Mouse (Mus musculus) neural tube, embryonic 12.5 days (tissue): ENCODE results near the gene B4galnt2. TPM values are rescaled to one million over a fixed set of nuclear protein-coding genes. Genes with fewer than 3 reads are reported as not detected.

Source experiments
- ATAC-seq: fragments of 200-750 bp; cut with Nextera tagmentation; 2 replicates; pipeline ENCODE4 v1.8.0; 2017; ENCODE audit warnings: low read depth, mild to moderate bottlenecking, moderate TSS enrichment, moderate library complexity; ENCODE audit not compliant: low FRiP score
- H3K27ac ChIP-seq: fragments of 300-500 bp; sonication (generic); 2 replicates; pipeline ENCODE4 v1.5.1; 2016
- H3K27me3 ChIP-seq: fragments of 300-500 bp; sonication (generic); replicated peaks from 2 replicates; pipeline ENCODE4 v1.6.1; 2016; ENCODE audit warnings: mild to moderate bottlenecking
- H3K36me3 ChIP-seq: fragments of 300-500 bp; sonication (generic); 2 replicates; pipeline ENCODE4 v1.6.1; 2016; ENCODE audit warnings: mild to moderate bottlenecking
- H3K4me1 ChIP-seq: fragments of 300-500 bp; sonication (generic); 2 replicates; pipeline ENCODE4 v1.6.1; 2016
- H3K4me2 ChIP-seq: fragments of 300-500 bp; sonication (generic); replicated peaks from 2 replicates; pipeline ENCODE4 v1.6.1; 2016; ENCODE audit warnings: mild to moderate bottlenecking
- H3K4me3 ChIP-seq: fragments of 300-500 bp; sonication (generic); 2 replicates; pipeline ENCODE4 v1.5.1; 2016
- H3K9ac ChIP-seq: fragments of 300-500 bp; sonication (generic); 2 replicates; pipeline ENCODE4 v1.6.1; 2016; ENCODE audit warnings: mild to moderate bottlenecking
- H3K9me3 ChIP-seq: fragments of 300-500 bp; sonication (generic); 2 replicates; pipeline ENCODE4 v1.6.1; 2016; ENCODE audit warnings: mild to moderate bottlenecking
- WGBS: fragments of 180-500 bp; shearing (Covaris S2); methylation state at CpG from one replicate; pipeline ENCODE4 v1.1.7; 2016; 5-methylcytosine and 5-hydroxymethylcytosine counted together
- microRNA-seq: library from miRNA; unstranded; fragments of <30 nt; microRNA quantifications from one replicate; pipeline ENCODE4, GENCODE M21; 2017
- polyA plus RNA-seq: library from polyadenylated mRNA; unstranded; fragments of >200 nt; fragmentation: Nextera tagmentation; extraction: Ambion mirVana; gene quantifications from 2 replicates; pipeline ENCODE4 v1.2.1, GENCODE M21; 2016

Gene B4galnt2
- polyA plus RNA-seq, 1 experiment from 2014 or later = not detected

GRCm38 (mm10) chr11:95827464-95828085, 87.1 kb downstream of the B4galnt2 start:
- Histone ChIP-seq H3K4me1 (peaks cover 22% of the 10 kb centered on the region), H3K9me3 (no peaks in the 10 kb centered on the region), H3K36me3 (no peaks in the 10 kb centered on the region), H3K27ac (no peak overlapping the region), H3K27me3 (peaks cover 94% of the 10 kb centered on the region), H3K4me2 (no peak overlapping the region), H3K4me3 (no peak overlapping the region), H3K9ac (no peak overlapping the region)
- WGBS = 23% methylated on average over 3 of the region's 3 CpGs
- ATAC-seq = no peak

GRCm38 (mm10) chr11:95827168-95827447, 87.6 kb downstream of the B4galnt2 start:
- H3K4me2 ChIP-seq = no peak overlapping the region

GRCm38 (mm10) chr11:95826317-95827167, 88.1 kb downstream of the B4galnt2 start:
- Histone ChIP-seq H3K36me3 (no peaks in the 10 kb centered on the region), H3K4me1 (peaks cover 20% of the 10 kb centered on the region), H3K4me3 (no peak overlapping the region), H3K27ac (no peak overlapping the region), H3K9me3 (no peaks in the 10 kb centered on the region), H3K27me3 (peaks cover 84% of the 10 kb centered on the region), H3K9ac (no peak overlapping the region), H3K4me2 (no peak overlapping the region)
- WGBS = 54% methylated on average over 6 of the region's 6 CpGs
- no peak for ATAC-seq

More at GRCm38 (mm10) chr11:95827168-95827447, 87.6 kb downstream of the B4galnt2 start:
- WGBS = 18% methylated on average over 3 of the region's 3 CpGs
- Histone ChIP-seq H3K9ac (no peak overlapping the region), H3K27me3 (peaks cover 90% of the 10 kb centered on the region), H3K4me3 (no peak overlapping the region), H3K4me1 (peaks cover 22% of the 10 kb centered on the region), H3K27ac (no peak overlapping the region), H3K9me3 (no peaks in the 10 kb centered on the region), H3K36me3 (no peaks in the 10 kb centered on the region)
- no peak for ATAC-seq

- no peak overlapping the region for H3K4me3 ChIP-seq
- H3K9ac ChIP-seq = no peak overlapping the region
- H3K36me3 ChIP-seq = no peaks in the 10 kb centered on the region
- H3K9me3 ChIP-seq = no peaks in the 10 kb centered on the region
- WGBS = 50% methylated on average over 3 of the region's 3 CpGs
- no peak for ATAC-seq
- no peak overlapping the region for H3K27ac ChIP-seq
- H3K4me2 ChIP-seq = no peak overlapping the region
- H3K27me3 ChIP-seq = peaks cover 75% of the 10 kb centered on the region
- H3K4me1 ChIP-seq = peaks cover 12% of the 10 kb centered on the region
These were observed 89.1 kb downstream of the B4galnt2 start for GRCm38 (mm10) chr11:95825625-95826024.

GRCm38 (mm10) chr11:95824877-95825243, 89.8 kb downstream of the B4galnt2 start:
- H3K4me1 ChIP-seq = peaks cover 7% of the 10 kb centered on the region
- no peak overlapping the region for H3K27ac ChIP-seq
- H3K9me3 ChIP-seq = no peaks in the 10 kb centered on the region
- peak overlapping the region; percentile 70 for H3K4me3 ChIP-seq
- peak overlapping the region; percentile 69 for H3K9ac ChIP-seq
- peak overlapping the region; percentile 96 for H3K4me2 ChIP-seq
- WGBS = under 1% methylated on average over 11 of the region's 11 CpGs
- H3K27me3 ChIP-seq = peaks cover 68% of the 10 kb centered on the region
- H3K36me3 ChIP-seq = no peaks in the 10 kb centered on the region
- ATAC-seq = 0 out of 2 replicates have a peak, but pooled peaks have one; percentile 30

- Histone ChIP-seq H3K9me3 (no peaks in the 10 kb centered on the region), H3K9ac (peak within 1 kb of the TSS; percentile 69), H3K36me3 (no peaks in the 10 kb centered on the region), H3K27ac (no peak within 1 kb of the TSS), H3K4me3 (peak within 1 kb of the TSS; percentile 70), H3K4me1 (peaks cover 7% of the 10 kb centered on the region), H3K4me2 (peak within 1 kb of the TSS; percentile 96), H3K27me3 (peaks cover 62% of the 10 kb centered on the region)
- WGBS = under 1% methylated on average over 78 of the region's 78 CpGs
- peak; percentile 94 for ATAC-seq
These were observed 90.4 kb downstream of the B4galnt2 start, which contains the start of gene Phospho1 for GRCm38 (mm10) chr11:95824071-95824876. TSS of gene Phospho1 (plus strand) at chr11:95824499.

- 94% methylated on average over 4 of the region's 4 CpGs for WGBS
- Histone ChIP-seq H3K27ac (no peak overlapping the region), H3K27me3 (peaks cover 46% of the 10 kb centered on the region), H3K9ac (no peak overlapping the region), H3K4me3 (no peak overlapping the region), H3K4me2 (no peak overlapping the region), H3K4me1 (peaks cover 7% of the 10 kb centered on the region), H3K9me3 (no peaks in the 10 kb centered on the region), H3K36me3 (no peaks in the 10 kb centered on the region)
- ATAC-seq = no peak
These were observed 92.3 kb downstream of the B4galnt2 start for GRCm38 (mm10) chr11:95822437-95822836.

GRCm38 (mm10) chr11:95821511-95821910, 93.2 kb downstream of the B4galnt2 start:
- ATAC-seq = no peak
- Histone ChIP-seq H3K9me3 (no peaks in the 10 kb centered on the region), H3K4me1 (peaks cover 7% of the 10 kb centered on the region), H3K36me3 (no peaks in the 10 kb centered on the region), H3K27me3 (peaks cover 36% of the 10 kb centered on the region), H3K9ac (no peak overlapping the region), H3K4me2 (no peak overlapping the region), H3K4me3 (no peak overlapping the region), H3K27ac (no peak overlapping the region)
- 86% methylated on average over 3 of the region's 3 CpGs for WGBS

GRCm38 (mm10) chr11:95819138-95819537, 95.6 kb downstream of the B4galnt2 start:
- no peaks in the 10 kb centered on the region for H3K4me1 ChIP-seq
- H3K36me3 ChIP-seq = no peaks in the 10 kb centered on the region
- H3K27ac ChIP-seq = no peak overlapping the region
- H3K4me3 ChIP-seq = no peak overlapping the region
- no peaks in the 10 kb centered on the region for H3K9me3 ChIP-seq
- no peak for ATAC-seq
- peaks cover 14% of the 10 kb centered on the region; the same call in 1 of the 2 replicates for H3K27me3 ChIP-seq
- WGBS = 91% methylated on average over 8 of the region's 8 CpGs
- no peak overlapping the region for H3K4me2 ChIP-seq
- H3K9ac ChIP-seq = no peak overlapping the region

Small RNA genes lying within 50 kb of the gene (microRNA-seq; reads per million reads assigned to microRNA genes)
- not detected for gene Mir3063

Other genes with a start within 250 kb of the B4galnt2 start
- gene Phb, start 247.9 kb downstream of the B4galnt2 start, polyA plus RNA-seq = 197 and 200 TPM in 2 replicates
- 26.1 and 29.9 TPM in 2 replicates for gene Zfp652, start 202.2 kb downstream of the B4galnt2 start, polyA plus RNA-seq
- gene B130006D01Rik, start 191.3 kb downstream of the B4galnt2 start, polyA plus RNA-seq = 1.7 and 2.0 TPM in 2 replicates
- gene Phospho1, start 90.4 kb downstream of the B4galnt2 start, polyA plus RNA-seq = not detected in 2 replicates
- gene Gngt2, start 77.7 kb downstream of the B4galnt2 start, polyA plus RNA-seq = 4.9 and 5.3 TPM in 2 replicates
- gene Abi3, start 72.4 kb downstream of the B4galnt2 start, polyA plus RNA-seq = 3.1 and 4.7 TPM in 2 replicates
- gene Igf2bp1, start 91.0 kb upstream of the B4galnt2 start, polyA plus RNA-seq = 57.1 and 73.7 TPM in 2 replicates
- gene Gip, start 109.7 kb upstream of the B4galnt2 start, polyA plus RNA-seq = not detected in 2 replicates
- gene Snf8, start 120.0 kb upstream of the B4galnt2 start, polyA plus RNA-seq = 130 and 134 TPM in 2 replicates
- 35.1 and 42.2 TPM in 2 replicates for gene Ube2z, start 150.5 kb upstream of the B4galnt2 start, polyA plus RNA-seq
- gene Atp5g1, start 160.8 kb upstream of the B4galnt2 start, polyA plus RNA-seq = 483 and 502 TPM in 2 replicates
- gene Calcoco2, start 197.1 kb upstream of the B4galnt2 start, polyA plus RNA-seq = not detected in 2 replicates
- gene Ttll6, start 218.9 kb upstream of the B4galnt2 start, polyA plus RNA-seq = not detected in 2 replicates